Mouse (Mus musculus) erythroblast, adult 5-6 weeks (primary cell): Measurements from ENCODE around the gene Cyp4a10. TPM values are rescaled to one million over a fixed set of nuclear protein-coding genes. Genes with fewer than 3 reads are reported as not detected.

Experiments used
- total RNA-seq, 2 experiments: library from RNA; stranded (forward) in 1 of 2; stranded (reverse) in 1 of 2; fragments of 150-400 nt in 1 of 2; fragments of 200-764, 138-1000 nt in 1 of 2; gene quantifications; 2 replicates each; pipeline versions ENCODE4 v1.2.3 to v1.2.4; 2015 to 2017; ENCODE audit warnings: low replicate concordance in 2 of 2

Gene Cyp4a10
- total RNA-seq, 2 experiments from 2014 or later: not detected

Other genes with a start within 250 kb of the Cyp4a10 start
- not detected in 2 replicates for gene Cyp4a12a, start 219.2 kb upstream of the Cyp4a10 start, total RNA-seq (2015; ENCODE audit: low replicate concordance)
- not detected in 2 replicates for gene Cyp4a12a, start 219.2 kb upstream of the Cyp4a10 start, total RNA-seq (2017; ENCODE audit: low replicate concordance)
- gene Cyp4a12b, start 106.6 kb upstream of the Cyp4a10 start, total RNA-seq (2015; ENCODE audit: low replicate concordance): not detected in 2 replicates
- not detected in 2 replicates for gene Cyp4a12b, start 106.6 kb upstream of the Cyp4a10 start, total RNA-seq (2017; ENCODE audit: low replicate concordance)
- gene Cyp4a30b, start 65.7 kb upstream of the Cyp4a10 start, total RNA-seq (2015; ENCODE audit: low replicate concordance): not detected in 2 replicates
- gene Cyp4a30b, start 65.7 kb upstream of the Cyp4a10 start, total RNA-seq (2017; ENCODE audit: low replicate concordance): not detected in 2 replicates
- not detected in 2 replicates for gene Cyp4a14, start 22.1 kb upstream of the Cyp4a10 start, total RNA-seq (2015; ENCODE audit: low replicate concordance)
- not detected in 2 replicates for gene Cyp4a14, start 22.1 kb upstream of the Cyp4a10 start, total RNA-seq (2017; ENCODE audit: low replicate concordance)
- not detected in 2 replicates for gene Cyp4a31, start 45.4 kb downstream of the Cyp4a10 start, total RNA-seq (2015; ENCODE audit: low replicate concordance)
- gene Cyp4a31, start 45.4 kb downstream of the Cyp4a10 start, total RNA-seq (2017; ENCODE audit: low replicate concordance): not detected in 2 replicates
- not detected in 2 replicates for gene Cyp4a32, start 82.7 kb downstream of the Cyp4a10 start, total RNA-seq (2015; ENCODE audit: low replicate concordance)
- gene Cyp4a32, start 82.7 kb downstream of the Cyp4a10 start, total RNA-seq (2017; ENCODE audit: low replicate concordance): not detected in 2 replicates
- not detected in 2 replicates for gene Cyp4b1, start 129.5 kb downstream of the Cyp4a10 start, total RNA-seq (2015; ENCODE audit: low replicate concordance)
- not detected in 2 replicates for gene Cyp4b1, start 129.5 kb downstream of the Cyp4a10 start, total RNA-seq (2017; ENCODE audit: low replicate concordance)
- 29.9 and 33.4 TPM in 2 replicates for gene Efcab14, start 219.5 kb downstream of the Cyp4a10 start, total RNA-seq (2015; ENCODE audit: low replicate concordance)
- gene Efcab14, start 219.5 kb downstream of the Cyp4a10 start, total RNA-seq (2017; ENCODE audit: low replicate concordance): 12.7 and 27.6 TPM in 2 replicates